Mouse (Mus musculus) spleen, postnatal 10 days (tissue): ENCODE results near the gene Gpd1.
"Not testable (repeated sequence)": the region's sequence is repeated elsewhere in the genome, so short reads cannot be mapped to it uniquely, and the experiment has no call there.

ENCODE experiments used
- DNase-seq, 2 experiments: peaks; one replicate each; pipeline ENCODE4 v3.0.0; 2021 to 2022; ENCODE audit warnings: low spot score in 2 of 2

Gpd1 gene

GRCm38 (mm10) chr15:99721921-99722743 is 4.8 kb downstream of the Gpd1 start:
- DNase-seq, result no peak

DNA sequence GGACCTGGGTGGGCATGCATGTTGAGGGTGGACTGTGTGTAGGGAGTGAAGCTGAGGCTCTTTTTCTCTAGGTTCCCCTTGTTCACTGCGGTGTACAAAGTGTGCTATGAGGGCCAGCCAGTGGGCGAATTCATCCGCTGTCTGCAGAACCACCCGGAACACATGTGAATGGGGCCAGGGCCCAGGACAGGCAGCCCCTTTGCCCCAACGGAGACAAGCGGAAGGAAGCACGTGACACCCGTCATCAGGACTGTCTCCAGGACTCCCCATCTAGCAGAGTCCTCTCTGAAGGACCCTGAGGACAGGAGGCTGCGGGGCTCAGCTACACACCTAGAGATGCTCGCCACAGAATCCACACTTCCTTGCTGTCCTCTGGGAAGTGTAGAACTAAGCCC is 5.8 kb downstream of the Gpd1 start:
- DNase-seq, result no peak

DNA sequence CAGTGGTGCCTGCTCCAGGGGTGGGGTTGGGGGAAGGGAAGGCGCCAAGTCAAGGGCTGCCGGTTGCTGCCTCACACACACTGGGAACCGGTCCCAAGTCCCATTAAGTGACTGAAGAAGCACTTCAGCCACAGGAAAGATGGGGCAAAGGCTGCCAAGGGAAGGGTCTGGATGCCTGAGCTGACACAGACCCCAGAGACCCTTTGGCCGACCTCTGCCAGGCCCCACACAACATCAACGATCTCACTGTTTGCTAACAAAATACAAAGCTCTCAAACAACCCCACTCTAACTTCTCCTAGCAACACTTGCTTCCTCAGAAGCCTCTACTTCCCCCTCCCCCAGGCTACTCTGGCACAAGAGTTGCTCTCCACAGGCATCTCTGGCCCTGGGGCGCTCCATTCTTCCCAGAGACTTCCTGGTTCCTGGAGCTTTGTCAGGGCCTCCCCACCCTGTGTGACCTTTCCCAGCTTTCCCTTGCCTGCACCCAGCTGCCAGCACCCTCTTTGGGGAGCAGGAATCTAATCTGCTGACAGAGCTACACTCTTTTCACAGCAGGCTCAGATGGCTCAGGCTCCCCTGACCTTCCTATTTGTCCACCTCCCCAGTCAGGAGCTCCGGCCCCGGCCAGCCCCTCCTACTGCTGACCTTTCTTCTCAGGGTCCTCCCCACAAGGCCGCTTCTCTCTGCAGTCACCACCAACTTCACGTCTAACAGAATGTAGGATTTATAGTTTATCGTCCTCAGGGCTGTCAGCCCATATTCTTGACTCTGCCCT is 6.4 kb downstream of the Gpd1 start:
- DNase-seq, result peak in 1 of 2 experiments; percentile 42

GRCm38 (mm10) chr15:99724292-99725021 is 7.1 kb downstream of the Gpd1 start:
- DNase-seq, result peak in 1 of 2 experiments; percentile 56

- peak; percentile 92 to 94 for DNase-seq
Observed at GRCm38 (mm10) chr15:99725341-99726155, 8.2 kb downstream of the Gpd1 start, which contains the start of gene Cox14. TSS of gene Cox14 (plus strand) at chr15:99725618.

GRCm38 (mm10) chr15:99726549-99726948 is 9.2 kb downstream of the Gpd1 start:
- DNase-seq, result no peak

- DNase-seq, result not testable (repeated sequence)
Observed at GRCm38 (mm10) chr15:99727039-99727438, 9.7 kb downstream of the Gpd1 start.

GRCm38 (mm10) chr15:99727525-99727924 is 10.2 kb downstream of the Gpd1 start:
- DNase-seq, result no peak

- no peak for DNase-seq
Observed at GRCm38 (mm10) chr15:99728211-99728610, 10.9 kb downstream of the Gpd1 start.

DNA sequence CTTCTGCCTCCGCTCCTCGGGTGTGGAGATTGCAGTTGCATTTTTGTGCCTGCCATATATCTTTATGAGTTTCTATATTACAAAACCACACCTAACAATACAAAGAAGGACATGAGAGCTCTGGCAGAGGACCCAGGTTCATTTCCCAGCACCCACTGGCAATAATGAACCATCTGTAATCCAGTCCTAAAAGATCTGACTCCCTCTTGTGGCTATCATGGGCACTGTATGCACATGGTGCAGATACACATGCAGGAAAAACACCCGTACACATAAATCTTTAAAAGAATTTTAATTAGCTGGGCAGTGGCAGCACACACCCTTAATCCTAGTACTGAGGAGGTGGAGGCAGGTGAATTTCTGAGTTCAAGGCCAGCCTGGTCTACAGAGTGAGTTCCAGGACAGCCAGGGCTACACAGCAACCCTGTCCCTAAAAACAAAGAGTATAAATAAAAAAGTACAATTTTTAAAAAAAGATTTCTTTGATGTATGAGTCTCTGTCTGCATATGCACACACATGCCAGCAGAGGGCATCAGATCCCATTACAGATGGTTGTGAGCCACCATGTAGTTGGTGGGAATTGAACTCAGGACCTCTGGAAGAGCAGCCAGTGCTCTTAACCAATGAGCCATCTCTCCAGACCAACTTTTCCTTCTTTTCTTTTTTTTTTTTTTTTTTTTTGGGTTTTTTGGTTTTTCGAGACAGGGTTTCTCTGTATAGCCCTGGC is 11.9 kb downstream of the Gpd1 start:
- DNase-seq, result peak in 1 of 2 experiments; percentile 46

- DNase-seq, result no peak
Observed at GRCm38 (mm10) chr15:99731167-99731566, 13.9 kb downstream of the Gpd1 start.

DNA sequence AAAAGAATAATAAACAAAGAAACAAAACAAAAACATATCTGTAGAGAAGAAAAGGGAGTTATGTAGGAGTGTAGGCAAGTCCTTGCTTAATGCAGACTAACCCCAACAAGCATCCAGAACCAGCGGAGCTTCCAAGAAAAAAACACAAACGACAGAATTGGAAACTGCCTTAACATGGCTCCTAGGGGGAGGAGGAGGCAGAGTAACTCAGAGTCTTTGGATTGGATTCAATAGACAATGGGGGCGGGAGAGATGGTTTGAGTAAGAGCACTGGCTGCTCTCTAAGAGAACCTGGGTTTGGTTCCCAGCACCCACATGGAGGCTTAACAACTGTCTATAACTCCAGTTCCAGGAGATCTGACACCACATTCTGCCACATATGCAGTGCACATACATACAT is 14.4 kb downstream of the Gpd1 start:
- no peak for DNase-seq

DNA sequence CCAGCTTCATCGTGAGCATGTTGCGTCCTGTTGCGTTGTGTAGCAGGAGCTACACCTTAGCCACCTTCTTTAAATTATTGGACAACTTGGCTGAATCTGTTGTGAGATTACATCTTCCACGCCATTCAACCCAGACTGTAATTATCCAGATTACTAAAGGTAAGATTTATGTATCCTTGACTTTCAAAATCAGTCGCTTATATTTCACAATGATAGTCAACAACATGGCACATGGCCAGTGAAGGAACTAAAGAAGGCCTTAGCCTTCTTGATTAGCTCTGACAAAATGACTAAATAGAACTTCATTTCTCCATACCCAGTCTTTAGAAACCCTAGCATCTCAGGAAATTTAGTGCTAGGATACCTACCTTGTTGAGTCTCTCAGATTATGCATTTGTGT is 15.9 kb downstream of the Gpd1 start:
- DNase-seq, result no peak

- peak; percentile 100 for DNase-seq
Observed at GRCm38 (mm10) chr15:99735631-99736030, 18.3 kb downstream of the Gpd1 start.

DNA sequence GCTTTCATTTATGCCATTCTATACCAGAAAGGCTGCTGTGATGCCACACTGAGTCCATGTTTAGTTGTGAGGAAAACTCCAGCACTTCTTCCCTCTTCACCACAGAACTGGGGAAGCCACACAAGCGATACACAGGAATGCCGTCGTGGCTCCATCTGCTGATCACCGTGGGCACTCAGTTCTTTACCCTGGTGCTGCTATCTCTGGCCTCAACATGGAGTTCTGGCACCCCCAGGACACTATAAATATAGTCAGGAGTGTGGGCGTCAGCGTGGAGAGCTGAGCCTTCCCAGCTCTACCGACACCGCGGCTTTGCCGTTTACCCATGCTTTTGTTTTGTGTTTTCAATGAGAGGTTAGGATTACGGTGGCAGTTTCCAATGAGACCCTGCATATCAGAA is 19.4 kb downstream of the Gpd1 start:
- DNase-seq, result no peak

DNA sequence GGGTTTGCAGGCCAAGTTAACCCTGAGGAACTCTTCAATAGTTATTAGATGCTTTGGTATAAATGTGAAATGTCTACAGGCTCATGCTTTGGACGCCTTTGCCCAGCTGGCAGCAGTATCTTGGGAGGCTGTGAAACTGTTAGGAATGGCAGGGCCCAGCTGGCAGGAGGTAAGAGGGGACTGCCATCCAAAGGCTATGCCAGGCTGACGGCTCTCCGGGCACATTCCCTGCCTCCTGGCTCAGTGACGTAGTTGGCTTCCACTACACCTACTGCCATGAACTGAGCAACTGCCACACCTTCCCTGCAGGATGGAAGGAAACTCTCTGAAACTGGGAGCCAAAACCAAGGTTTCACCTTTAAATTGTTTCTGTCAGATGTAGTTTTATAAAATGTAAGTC is 22.9 kb downstream of the Gpd1 start:
- DNase-seq, result no peak

GRCm38 (mm10) chr15:99754204-99754603 is 36.9 kb downstream of the Gpd1 start:
- no peak for DNase-seq

DNA sequence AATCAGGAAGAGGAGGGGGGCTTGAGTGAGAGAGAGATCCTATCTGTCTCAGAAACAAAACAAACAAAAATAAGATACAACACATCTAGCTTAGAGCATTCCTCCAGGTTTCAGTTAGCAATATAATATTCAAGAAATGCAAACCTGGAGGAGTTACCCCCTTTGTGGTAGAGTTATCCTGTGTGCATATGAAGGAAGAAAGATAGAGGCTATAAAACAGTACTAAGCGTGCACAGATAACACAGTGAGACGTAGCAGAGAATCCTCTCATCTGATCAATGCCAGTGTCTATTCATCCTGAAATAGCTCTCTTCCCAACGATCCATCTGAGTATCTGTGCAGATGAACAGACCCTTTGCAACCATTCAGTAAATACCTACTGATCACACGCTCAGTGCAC is 50.2 kb downstream of the Gpd1 start:
- no peak for DNase-seq

- no peak for DNase-seq
Observed at GRCm38 (mm10) chr15:99768761-99769160, 51.4 kb downstream of the Gpd1 start.

DNA sequence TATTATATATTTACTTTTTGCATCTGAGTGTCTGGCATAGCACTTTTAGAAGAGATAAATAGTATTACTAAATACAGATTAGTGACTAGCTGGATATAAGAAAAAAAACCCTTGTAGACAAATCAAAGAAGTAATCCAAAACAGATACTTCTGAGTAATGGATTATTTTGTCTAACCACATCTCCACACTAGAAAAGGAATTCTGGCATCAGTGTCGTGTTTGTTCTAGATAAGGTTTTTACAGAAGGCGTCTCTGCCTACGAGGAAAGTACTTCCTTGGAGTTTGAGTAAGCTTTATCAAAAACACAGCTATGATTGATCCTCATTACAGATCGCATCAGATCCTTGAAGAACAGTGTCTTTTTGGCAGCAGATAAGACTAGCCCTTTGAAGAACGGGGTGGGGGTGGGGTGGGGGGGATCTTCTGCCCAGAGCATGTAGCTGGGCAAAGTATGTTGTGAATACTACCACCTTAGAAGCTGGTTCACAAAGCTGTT is 53.7 kb downstream of the Gpd1 start:
- DNase-seq, result no peak
